Mouse (Mus musculus) B cell, adult 2 months (primary cell): ENCODE data around the gene Ablim2.

Source experiments
- DNase-seq, 2 experiments: peaks; one replicate each; pipeline ENCODE4 v3.0.0; 2022

The Ablim2 gene

DNA sequence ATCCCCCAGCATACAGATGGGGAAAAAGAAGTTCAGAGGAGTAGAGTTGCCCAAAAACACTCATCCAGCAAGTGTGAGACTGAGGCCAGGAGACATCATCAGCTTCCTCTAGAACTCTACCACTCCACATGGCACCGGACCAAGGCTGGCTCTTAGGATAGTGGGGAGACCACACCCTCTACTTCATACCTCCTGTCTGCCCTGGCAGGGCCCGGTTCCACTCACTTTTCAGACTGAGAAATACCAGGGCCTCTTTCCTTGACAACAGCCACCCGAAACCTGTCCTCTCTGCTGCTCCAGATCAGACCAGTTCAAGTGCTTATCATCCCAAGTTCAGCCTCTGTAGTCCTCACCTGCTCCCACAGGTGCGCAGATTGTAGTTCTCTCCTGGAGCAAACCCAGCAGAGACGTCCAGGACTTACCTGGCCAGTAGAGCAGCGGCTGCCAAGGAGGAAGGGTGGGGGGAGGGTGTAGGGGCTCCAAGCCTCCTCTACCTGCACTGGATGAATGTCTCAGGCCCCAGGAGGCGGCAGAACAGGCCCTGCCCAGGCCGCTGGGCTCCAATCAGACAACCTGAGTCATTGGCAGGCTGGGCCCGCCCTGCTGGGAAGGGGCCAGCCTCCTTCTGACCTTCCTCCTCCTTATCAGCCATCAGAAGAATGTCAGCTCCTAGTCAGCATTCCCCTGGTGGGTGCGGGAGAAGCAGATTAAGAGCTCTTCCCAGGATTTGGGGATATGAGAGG is 18.0 kb upstream of the Ablim2 start, which contains the start of gene Sh3tc1:
TSS of gene Sh3tc1 (minus strand) at position 452 of the 743 bp plus-strand sequence.
- DNase-seq: no peak

GRCm38 (mm10) chr5:35740716-35741115 is 17.0 kb upstream of the Ablim2 start:
- DNase-seq: no peak

DNA sequence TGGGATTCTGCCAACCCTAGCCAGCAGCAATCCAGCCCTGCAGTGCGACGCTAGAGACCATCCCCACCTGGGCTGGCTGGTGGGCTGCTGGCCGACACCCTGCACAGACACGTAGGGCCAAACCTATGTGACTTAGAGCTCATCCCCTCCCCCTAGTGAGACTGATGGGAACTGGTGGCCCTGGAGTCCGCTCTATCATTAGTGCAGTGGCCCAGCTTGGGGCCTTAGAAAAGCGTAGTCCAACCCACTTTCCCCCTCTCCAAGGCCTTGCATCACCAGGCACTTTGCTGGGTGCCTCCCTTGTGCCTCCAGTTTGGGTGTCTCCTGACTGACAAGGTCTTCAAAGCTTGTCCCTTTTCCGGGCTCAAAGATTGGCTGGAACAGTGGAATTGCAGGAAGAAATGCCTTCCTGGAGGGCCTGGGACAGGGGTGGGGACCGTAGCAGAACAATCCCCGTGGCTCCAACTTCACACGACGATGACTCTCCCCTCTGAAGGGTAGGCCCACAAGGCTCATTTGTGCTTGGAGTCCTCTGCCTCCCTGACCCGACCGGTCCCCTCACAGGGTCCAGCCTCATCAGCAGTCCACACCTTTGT is 16.4 kb upstream of the Ablim2 start:
- DNase-seq: no peak

- DNase-seq: no peak
Measured at GRCm38 (mm10) chr5:35743238-35743951, 14.3 kb upstream of the Ablim2 start.

DNA sequence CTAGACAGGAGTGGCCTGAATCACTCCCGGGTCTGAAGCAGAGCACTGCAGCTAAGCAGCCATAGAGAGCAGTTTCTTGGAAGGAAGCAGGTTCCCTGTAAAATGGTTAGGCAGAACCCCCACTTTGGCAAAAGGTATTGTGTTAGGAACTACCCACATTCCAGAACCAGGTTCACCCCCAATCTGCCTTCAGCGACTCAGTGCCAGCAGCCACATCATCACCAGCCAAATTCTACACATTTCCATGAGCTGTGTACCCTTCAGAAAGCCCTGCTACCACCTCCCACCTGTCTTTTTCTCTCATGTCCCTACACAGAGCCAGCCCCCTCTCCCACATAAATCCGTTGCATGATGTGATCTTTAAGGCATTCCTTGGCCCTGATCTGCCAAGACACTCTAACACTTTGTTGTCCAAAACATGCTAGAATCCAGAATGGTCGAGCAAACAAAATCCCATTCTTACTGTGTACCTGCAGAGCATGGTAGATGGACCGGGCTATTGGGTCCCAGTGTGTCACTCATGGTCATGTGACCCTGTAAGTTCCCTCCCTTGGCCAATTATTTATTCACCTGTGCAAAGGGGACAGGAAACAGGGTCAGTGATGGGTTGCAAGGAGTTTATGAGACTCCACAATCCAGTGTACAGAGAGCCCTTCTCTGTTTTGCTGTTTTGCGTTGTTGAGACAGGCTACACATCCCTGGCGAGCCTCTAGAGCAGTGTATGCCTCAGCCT is 13.5 kb upstream of the Ablim2 start:
- DNase-seq: no peak

DNA sequence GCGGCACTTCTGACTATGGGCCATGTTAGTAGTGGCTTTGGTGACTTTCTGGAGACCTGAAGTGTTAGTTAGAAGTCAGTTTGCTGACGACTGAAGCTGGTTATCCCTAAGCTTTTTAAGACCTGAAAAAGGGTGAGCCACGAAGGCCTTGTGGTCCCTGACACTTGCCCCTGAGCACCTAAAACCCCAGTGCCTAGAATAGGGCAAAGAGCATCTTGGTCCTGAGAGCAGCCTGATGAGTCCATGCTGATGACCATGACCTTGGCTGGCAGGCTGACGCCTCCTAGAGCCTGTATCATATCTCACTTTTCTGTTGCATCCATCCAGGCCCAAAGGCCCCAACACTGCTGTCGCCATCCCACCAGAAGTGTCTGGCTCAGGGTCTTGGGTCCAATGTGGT is 12.3 kb upstream of the Ablim2 start:
- DNase-seq: no peak

- DNase-seq: peak; percentile 85 to 88
Measured at GRCm38 (mm10) chr5:35746910-35747309, 10.8 kb upstream of the Ablim2 start.

DNA sequence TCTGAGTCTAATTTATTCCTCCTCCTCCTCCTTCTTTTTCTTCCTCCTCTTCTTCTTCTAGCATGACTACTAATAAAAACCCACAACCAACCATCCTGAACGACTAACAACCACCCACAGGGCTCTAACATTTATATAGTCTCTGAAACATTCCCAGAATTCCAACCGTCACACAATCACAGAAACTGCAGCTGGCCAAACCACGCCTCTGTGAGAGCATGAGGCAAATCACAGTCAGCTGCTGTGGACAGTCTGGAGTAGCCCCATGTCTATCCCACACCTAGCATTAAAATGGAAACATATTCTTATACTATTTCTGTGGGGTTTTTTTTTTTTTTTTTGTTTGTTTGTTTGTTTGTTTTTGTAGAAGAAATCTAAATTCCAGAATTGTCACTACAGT is 8.3 kb upstream of the Ablim2 start:
- no peak for DNase-seq

- DNase-seq: no peak
Measured at GRCm38 (mm10) chr5:35750026-35750425, 7.7 kb upstream of the Ablim2 start.

DNA sequence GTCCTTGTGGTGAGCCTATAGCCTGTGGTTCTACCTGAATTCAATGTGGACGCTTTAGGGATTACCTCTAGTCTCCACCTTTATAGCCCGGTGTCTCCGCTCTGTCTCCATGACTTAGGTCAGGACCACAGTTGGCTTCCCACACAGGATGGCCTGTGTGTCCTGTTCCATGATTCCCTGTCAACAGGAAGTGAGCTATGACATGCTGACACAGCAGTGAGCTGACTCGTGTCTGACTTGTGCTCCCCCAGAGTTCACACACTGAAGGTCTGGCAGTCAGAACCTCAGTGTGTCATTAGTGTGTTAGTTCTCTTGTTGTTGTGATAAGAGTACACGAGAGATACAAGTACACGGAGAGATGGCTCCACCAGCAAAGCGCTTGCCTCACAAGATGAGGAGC is 6.7 kb upstream of the Ablim2 start:
- no peak for DNase-seq

GRCm38 (mm10) chr5:35755131-35755733 is 2.4 kb upstream of the Ablim2 start:
- peak; percentile 64 for DNase-seq

GRCm38 (mm10) chr5:35756020-35756419 is 1.7 kb upstream of the Ablim2 start:
- DNase-seq: no peak

DNA sequence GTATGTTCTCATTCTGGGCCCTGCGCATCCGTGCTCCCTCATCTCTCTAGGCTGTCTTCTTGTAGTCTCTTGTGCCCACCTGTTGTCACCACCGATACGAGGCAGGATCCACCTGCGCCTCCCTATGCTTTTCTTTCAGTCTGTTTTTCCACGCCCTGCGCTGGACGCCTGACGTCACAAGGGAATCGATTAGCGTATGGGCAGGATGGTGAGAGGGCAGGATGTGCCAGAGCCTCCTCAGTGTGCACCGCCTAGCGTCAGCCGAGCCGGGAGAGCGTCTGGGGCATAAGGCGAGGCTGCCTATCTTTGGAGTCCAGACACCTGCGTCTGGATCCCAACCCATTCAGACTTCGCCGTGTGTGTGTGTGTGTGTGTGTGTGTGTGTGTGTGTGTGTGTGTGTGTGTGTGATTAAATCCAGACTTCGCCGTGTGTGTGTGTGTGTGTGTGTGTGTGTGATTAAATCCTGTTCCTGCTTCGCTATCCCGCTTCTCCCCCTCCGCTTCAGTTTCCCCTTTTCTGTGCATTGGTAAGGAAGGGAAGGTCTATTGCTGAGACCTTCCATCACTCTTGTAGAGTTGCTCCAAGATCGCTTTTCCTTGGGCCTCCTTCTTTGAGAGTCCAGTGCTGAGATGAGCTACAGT is 562 bp upstream of the Ablim2 start:
- no peak for DNase-seq

GRCm38 (mm10) chr5:35758081-35759053 is 687 bp downstream of the Ablim2 start:
- peak; percentile 45 to 47 for DNase-seq

- DNase-seq: no peak
Measured at GRCm38 (mm10) chr5:35761323-35761722, 3.6 kb downstream of the Ablim2 start.

DNA sequence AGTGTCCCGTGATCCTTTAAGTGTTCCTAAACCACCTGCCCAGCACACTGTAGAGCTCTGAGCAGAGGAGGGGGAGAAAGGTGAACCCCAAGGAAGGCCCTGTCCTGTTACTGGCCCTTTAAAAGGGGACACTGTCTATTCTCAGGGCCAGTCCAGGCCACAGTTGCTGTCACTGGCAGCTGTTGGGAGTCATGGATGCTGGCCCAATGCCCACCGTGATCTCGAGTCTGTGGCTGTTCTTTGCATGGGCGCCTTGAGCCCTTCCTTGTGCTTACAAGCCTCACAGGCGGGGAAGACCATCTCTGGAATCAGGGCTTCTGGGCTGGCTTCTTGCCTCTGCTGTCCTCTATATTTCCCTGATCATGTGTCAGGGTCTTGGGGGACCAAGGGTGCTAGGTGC is 4.7 kb downstream of the Ablim2 start:
- no peak for DNase-seq

DNA sequence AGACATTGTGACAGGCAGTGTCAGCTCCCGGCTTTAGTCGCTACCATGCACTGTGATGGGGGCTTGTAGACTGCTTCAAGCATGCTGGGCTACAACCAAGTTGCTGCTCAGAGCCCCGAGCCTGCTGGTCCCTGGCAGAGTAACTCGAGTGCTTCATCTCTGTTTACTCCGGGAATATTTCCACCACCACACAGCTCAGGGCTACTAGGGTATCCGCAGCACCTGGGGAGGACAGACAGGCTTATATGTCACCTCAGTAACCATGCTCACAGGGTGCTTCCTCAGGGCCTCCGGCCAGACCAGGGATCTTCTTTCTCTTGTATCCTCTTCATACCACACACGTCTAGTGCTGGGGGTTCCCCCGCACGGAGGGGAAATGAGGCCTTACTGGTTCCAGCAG is 5.2 kb downstream of the Ablim2 start:
- no peak for DNase-seq

GRCm38 (mm10) chr5:35765909-35766308 is 8.2 kb downstream of the Ablim2 start:
- DNase-seq: no peak

DNA sequence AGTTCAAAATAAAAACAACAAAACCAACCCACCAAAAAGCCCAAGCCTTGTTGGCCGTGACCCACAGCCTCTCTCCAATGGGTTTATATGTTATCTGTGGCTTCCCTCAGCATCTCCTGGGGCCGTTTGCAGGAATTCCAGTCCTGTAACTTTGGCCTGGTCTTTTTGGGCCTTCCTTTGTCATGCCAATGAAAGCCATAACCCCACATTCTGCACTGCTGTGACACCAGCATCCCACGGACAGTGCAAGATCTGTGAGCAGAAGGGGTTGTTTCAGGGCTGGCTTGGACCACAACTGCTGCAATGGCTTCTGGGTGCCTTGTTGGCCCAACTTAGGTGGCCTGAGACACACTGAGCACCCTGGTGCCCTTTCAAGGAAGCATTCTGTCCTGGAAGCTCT is 10.8 kb downstream of the Ablim2 start:
- DNase-seq: no peak

DNA sequence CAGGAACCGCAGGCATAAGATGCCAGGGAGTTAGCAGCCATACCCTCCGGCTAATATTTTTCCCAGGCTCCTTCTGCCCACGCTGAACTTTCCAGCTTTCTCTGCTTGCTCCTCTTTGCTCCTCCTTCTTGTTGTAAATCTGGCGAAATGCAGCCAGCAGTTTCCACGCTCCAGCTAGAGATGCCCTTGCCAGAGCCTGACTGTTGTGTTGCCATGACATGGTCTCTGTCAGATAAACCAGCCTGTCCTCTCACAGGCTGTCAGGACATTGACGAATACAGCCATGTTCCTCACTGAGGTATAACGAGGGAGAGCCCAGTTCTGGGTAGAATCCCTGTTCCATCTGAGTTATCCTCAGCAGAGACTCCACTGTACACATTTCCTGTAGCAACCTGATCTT is 11.3 kb downstream of the Ablim2 start:
- no peak for DNase-seq

- DNase-seq: no peak
Measured at GRCm38 (mm10) chr5:35770246-35770645, 12.6 kb downstream of the Ablim2 start.
